Mouse (Mus musculus): Measurements from ENCODE around the gene Tex2.
"Not testable (repeated sequence)": the region's sequence is repeated elsewhere in the genome, so short reads cannot be mapped to it uniquely, and the experiment has no call there.

Tex2 gene

GRCm38 (mm10) chr11:106622056-106622455 is 8.8 kb upstream of the Tex2 start:
- no peak for DNase-seq (ENCODE audit: low read depth, low spot score)

GRCm38 (mm10) chr11:106618768-106619167 is 5.5 kb upstream of the Tex2 start:
- not testable (repeated sequence) for DNase-seq (ENCODE audit: low read depth, low spot score)

DNA sequence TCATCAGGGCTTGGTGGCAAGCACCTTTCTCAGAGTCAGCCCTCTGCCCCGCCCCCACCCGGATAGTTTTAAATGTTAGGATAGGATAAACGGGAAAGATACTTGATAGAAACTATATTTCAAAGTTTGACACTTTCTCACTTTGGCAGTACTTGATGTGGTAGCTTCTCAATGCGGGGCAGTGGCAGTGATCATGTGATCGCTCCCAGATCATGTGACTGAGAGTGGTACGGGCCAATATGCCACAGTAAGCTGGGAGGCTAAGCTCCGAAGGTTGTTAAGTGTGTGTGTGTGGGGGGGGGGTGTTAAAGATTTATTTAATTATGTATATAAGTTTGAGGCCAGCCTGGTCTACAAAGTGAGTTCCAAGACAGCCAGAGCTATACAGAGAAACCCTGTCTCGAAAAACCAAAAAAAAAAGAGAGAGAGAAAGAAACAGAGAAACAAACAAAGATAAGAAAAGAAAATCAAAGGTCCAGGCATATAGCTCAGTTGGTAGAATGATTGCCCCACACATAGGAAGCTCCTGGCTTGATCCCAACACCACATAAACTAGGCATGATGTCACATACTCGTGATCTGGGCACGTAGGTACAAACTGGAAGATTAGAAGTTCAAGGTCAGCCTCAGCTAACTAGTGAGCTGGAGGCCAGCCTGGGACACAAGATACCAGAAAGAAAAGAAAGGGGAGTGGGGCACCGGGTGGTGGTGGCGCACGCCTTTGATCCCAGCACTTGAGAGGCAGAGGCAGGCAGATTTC is 4.8 kb upstream of the Tex2 start:
- DNase-seq (ENCODE audit: low read depth, low spot score) = no peak

GRCm38 (mm10) chr11:106615561-106615960 is 2.3 kb upstream of the Tex2 start:
- no peak for DNase-seq (ENCODE audit: low read depth, low spot score)

- no peak for DNase-seq (ENCODE audit: low read depth, low spot score)
These were observed 1.1 kb upstream of the Tex2 start for GRCm38 (mm10) chr11:106614339-106614645.

GRCm38 (mm10) chr11:106613638-106614338 is 565 bp upstream of the Tex2 start:
- DNase-seq (ENCODE audit: low read depth, low spot score) = no peak

GRCm38 (mm10) chr11:106612209-106612960 is 838 bp downstream of the Tex2 start:
- DNase-seq (ENCODE audit: low read depth, low spot score) = no peak

GRCm38 (mm10) chr11:106609731-106610130 is 3.5 kb downstream of the Tex2 start:
- DNase-seq (ENCODE audit: low read depth, low spot score) = no peak

DNA sequence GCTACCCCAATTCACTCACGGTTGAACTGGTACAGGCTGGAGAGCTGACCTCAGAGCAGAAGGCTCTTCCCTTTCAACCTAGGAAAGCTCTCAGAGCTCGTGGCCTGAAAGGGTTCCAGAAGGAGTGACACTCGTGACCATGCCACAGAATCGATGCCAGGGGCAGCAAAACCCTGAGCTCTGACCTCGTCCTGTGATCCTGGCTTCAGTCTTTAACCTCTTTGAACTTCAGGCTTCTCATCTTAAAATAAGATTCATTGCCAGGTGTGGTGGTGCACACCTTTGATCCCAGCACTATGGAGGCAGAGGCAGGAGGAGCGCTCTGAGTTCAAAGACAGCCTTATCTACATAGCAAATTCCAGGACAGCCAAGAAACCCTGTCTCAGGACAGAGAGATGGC is 5.9 kb downstream of the Tex2 start:
- no peak for DNase-seq (ENCODE audit: low read depth, low spot score)

- no peak for DNase-seq (ENCODE audit: low read depth, low spot score)
These were observed 7.2 kb downstream of the Tex2 start for GRCm38 (mm10) chr11:106606042-106606441.

- DNase-seq (ENCODE audit: low read depth, low spot score) = no peak
These were observed 10.0 kb downstream of the Tex2 start for GRCm38 (mm10) chr11:106603230-106603629.

- DNase-seq (ENCODE audit: low read depth, low spot score) = no peak
These were observed 13.1 kb downstream of the Tex2 start for GRCm38 (mm10) chr11:106600124-106600523.

- no peak for DNase-seq (ENCODE audit: low read depth, low spot score)
These were observed 13.9 kb downstream of the Tex2 start for GRCm38 (mm10) chr11:106599345-106599744.

GRCm38 (mm10) chr11:106598339-106598738 is 14.9 kb downstream of the Tex2 start:
- no peak for DNase-seq (ENCODE audit: low read depth, low spot score)

DNA sequence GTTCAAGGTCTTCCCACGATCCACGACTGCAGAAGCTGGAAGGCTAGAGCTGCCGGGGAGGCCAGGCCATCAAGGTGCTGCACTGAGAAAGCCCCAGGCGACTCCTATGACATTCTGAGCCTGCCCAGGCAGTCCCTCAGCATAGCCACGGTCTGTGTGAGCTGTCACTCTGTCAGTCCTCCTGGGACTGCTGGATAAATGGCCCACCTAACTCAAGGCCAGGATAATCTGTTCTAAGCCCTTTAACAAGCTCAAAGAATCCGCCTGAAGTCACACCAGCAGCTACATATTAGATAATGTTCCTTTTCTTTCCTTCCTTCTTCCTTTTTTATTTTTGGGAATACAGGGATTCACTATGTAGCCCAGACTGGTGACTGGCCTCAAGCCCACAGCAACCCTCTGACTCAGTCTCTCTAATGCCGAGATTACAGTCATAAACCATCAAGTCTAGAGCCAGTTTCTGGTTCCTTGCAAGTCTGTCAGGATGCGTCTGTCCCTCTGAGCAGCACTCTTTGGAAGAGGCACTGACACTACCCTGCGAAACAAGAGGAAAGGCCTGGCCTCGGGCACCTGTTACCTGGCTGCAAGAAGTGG is 15.4 kb downstream of the Tex2 start:
- no peak for DNase-seq (ENCODE audit: low read depth, low spot score)

GRCm38 (mm10) chr11:106591183-106591582 is 22.0 kb downstream of the Tex2 start:
- no peak for DNase-seq (ENCODE audit: low read depth, low spot score)

DNA sequence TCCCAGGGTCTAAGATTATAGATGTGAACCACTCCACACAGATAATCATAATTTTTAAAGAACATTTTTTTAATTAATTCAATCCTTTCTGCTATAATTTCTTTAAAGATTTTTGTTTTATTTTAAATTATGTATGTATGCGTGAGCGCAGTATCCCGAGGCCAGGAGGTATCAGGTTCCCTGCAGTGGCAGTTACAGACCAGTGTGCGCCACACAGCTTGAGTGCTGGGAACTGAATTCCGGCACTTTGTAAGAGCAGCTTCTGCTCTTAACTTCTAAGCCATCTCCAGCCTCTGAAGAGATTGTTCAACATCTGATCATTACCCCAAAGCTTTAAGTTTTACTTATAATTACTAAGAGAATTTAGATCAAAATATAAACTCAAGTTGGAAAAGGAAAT is 23.1 kb downstream of the Tex2 start:
- DNase-seq (ENCODE audit: low read depth, low spot score) = no peak

GRCm38 (mm10) chr11:106588781-106589180 is 24.4 kb downstream of the Tex2 start:
- no peak for DNase-seq (ENCODE audit: low read depth, low spot score)

- no peak for DNase-seq (ENCODE audit: low read depth, low spot score)
These were observed 25.3 kb downstream of the Tex2 start for GRCm38 (mm10) chr11:106587786-106588519.

GRCm38 (mm10) chr11:106583801-106584200 is 29.4 kb downstream of the Tex2 start:
- no peak for DNase-seq (ENCODE audit: low read depth, low spot score)

DNA sequence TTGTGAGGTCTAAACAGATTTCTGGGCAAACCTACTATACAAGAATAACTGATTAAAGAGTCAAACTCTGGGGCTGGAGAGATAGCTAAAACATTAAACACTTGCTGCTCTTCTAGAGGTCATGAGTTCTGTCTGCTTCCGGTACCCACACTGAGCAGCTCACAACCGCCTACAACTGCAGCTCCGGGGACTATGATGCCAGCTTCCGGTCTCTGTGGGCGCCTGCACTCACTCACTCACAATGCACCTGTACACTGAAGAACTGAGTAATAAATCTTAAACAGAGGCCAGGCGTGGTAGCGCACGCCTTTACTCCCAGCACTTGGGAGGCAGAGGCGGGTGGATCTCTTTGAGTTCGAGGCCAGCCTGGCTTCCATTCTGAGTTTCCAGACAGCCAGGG is 31.9 kb downstream of the Tex2 start:
- DNase-seq (ENCODE audit: low read depth, low spot score) = no peak

DNA sequence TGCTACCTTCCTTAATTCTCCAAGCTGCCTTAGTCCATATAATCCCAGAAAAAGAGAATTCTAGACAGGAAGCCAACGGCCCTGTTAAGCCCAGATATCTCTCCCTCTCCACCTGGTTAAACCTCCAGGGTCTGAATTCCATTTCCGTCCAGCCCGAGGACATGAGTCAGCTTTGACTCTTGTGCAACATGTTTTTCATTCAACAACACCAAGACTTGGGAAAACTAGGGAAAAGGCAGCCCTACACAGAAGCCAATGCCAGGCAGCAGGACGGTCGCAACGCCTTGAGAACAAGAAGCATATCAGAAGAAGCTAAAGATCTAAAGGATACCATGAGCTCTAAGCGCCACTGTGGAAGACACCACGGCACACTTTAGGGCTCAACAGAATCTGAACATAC is 32.8 kb downstream of the Tex2 start:
- DNase-seq (ENCODE audit: low read depth, low spot score) = no peak
